Mouse (Mus musculus) bone marrow macrophage, adult 2 months (primary cell): ENCODE data around the gene Ppp1r12b. TPM values are rescaled to one million over a fixed set of nuclear protein-coding genes. Genes with fewer than 3 reads are reported as not detected.

ENCODE experiments used
- H3K27ac ChIP-seq: 2 replicates; pipeline ENCODE4 v1.5.1; 2012; ENCODE audit warnings: low read depth, low read length; ENCODE audit not compliant: insufficient read depth
- H3K4me1 ChIP-seq: 2 replicates; pipeline ENCODE4 v1.6.1; 2012; ENCODE audit warnings: low read length; ENCODE audit not compliant: control insufficient read depth, insufficient read depth
- H3K4me3 ChIP-seq: 2 replicates; pipeline ENCODE4 v1.5.1; 2012; ENCODE audit warnings: mild to moderate bottlenecking, low read length, moderate library complexity; ENCODE audit not compliant: insufficient read depth
- CTCF ChIP-seq: IDR thresholded peaks from 2 replicates; pipeline ENCODE4 v1.5.1; 2012; ENCODE audit warnings: low read depth, mild to moderate bottlenecking, low read length, moderate library complexity
- POLR2A ChIP-seq: IDR thresholded peaks from 2 replicates; pipeline ENCODE4 v1.6.1; 2012; ENCODE audit warnings: mild to moderate bottlenecking, low read depth, low read length, borderline replicate concordance
- polyA plus RNA-seq: library from polyadenylated mRNA; stranded (reverse); fragments of >200 nt; gene quantifications from 2 replicates; pipeline ENCODE4 v1.2.4, GENCODE M21; 2012; ENCODE audit not compliant: missing spikeins, insufficient read depth, insufficient read length

Gene Ppp1r12b
- polyA plus RNA-seq, 1 experiment = 4.6 TPM

GRCm38 (mm10) chr1:134947590-134947989 lies 8.2 kb downstream of the Ppp1r12b start:
- no peaks in the 10 kb centered on the region for H3K4me1 ChIP-seq
- TF ChIP-seq POLR2A (no peak), CTCF (no peak)
- no peak overlapping the region for H3K4me3 ChIP-seq
- H3K27ac ChIP-seq = no peak overlapping the region

- Histone ChIP-seq H3K4me3 (no peak overlapping the region), H3K4me1 (no peaks in the 10 kb centered on the region), H3K27ac (no peak overlapping the region)
- no peak for TF ChIP-seq CTCF
- no peak for TF ChIP-seq POLR2A
Observed at GRCm38 (mm10) chr1:134942898-134943297, 12.8 kb downstream of the Ppp1r12b start.

- TF ChIP-seq POLR2A = no peak
- TF ChIP-seq CTCF = no peak
- H3K27ac ChIP-seq = no peak overlapping the region
- no peaks in the 10 kb centered on the region for H3K4me1 ChIP-seq
- H3K4me3 ChIP-seq = no peak overlapping the region
Observed at GRCm38 (mm10) chr1:134940863-134941262, 14.9 kb downstream of the Ppp1r12b start.

GRCm38 (mm10) chr1:134938233-134938632 lies 17.5 kb downstream of the Ppp1r12b start:
- peaks cover 5% of the 10 kb centered on the region; the same call in 1 of the 2 replicates for H3K4me1 ChIP-seq
- TF ChIP-seq POLR2A = no peak
- TF ChIP-seq CTCF = no peak
- H3K4me3 ChIP-seq = no peak overlapping the region
- no peak overlapping the region for H3K27ac ChIP-seq

GRCm38 (mm10) chr1:134936335-134936734 lies 19.4 kb downstream of the Ppp1r12b start:
- Histone ChIP-seq H3K4me3 (no peak overlapping the region), H3K27ac (no peak overlapping the region), H3K4me1 (peaks cover 7% of the 10 kb centered on the region; the same call in 1 of the 2 replicates)
- TF ChIP-seq CTCF (no peak), POLR2A (no peak)

GRCm38 (mm10) chr1:134932431-134932830 lies 23.3 kb downstream of the Ppp1r12b start:
- Histone ChIP-seq H3K4me3 (no peak overlapping the region), H3K4me1 (peaks cover 7% of the 10 kb centered on the region; the same call in 1 of the 2 replicates)
- TF ChIP-seq CTCF (no peak), POLR2A (no peak)

GRCm38 (mm10) chr1:134919010-134919409 lies 36.7 kb downstream of the Ppp1r12b start:
- no peak for TF ChIP-seq POLR2A
- no peak for TF ChIP-seq CTCF
- Histone ChIP-seq H3K4me3 (no peak overlapping the region), H3K27ac (no peak overlapping the region), H3K4me1 (no peaks in the 10 kb centered on the region)

More at GRCm38 (mm10) chr1:134932431-134932830, 23.3 kb downstream of the Ppp1r12b start:
- H3K27ac ChIP-seq = no peak overlapping the region

- no peak overlapping the region for H3K4me3 ChIP-seq
- H3K4me1 ChIP-seq = peaks cover 3% of the 10 kb centered on the region
- no peak for TF ChIP-seq POLR2A
- no peak for TF ChIP-seq CTCF
- no peak overlapping the region for H3K27ac ChIP-seq
Observed at GRCm38 (mm10) chr1:134915421-134915820, 40.3 kb downstream of the Ppp1r12b start.

- Histone ChIP-seq H3K4me3 (no peak overlapping the region), H3K27ac (no peak overlapping the region), H3K4me1 (peaks cover 10% of the 10 kb centered on the region)
- TF ChIP-seq POLR2A (no peak), CTCF (no peak)
Observed at GRCm38 (mm10) chr1:134913535-134913934, 42.2 kb downstream of the Ppp1r12b start.

GRCm38 (mm10) chr1:134911892-134912291 lies 43.9 kb downstream of the Ppp1r12b start:
- TF ChIP-seq CTCF (no peak), POLR2A (no peak)
- no peak overlapping the region for H3K4me3 ChIP-seq

GRCm38 (mm10) chr1:134910037-134910436 lies 45.7 kb downstream of the Ppp1r12b start:
- no peak overlapping the region for H3K27ac ChIP-seq
- H3K4me3 ChIP-seq = no peak overlapping the region
- H3K4me1 ChIP-seq = peaks cover 10% of the 10 kb centered on the region
- TF ChIP-seq POLR2A (no peak), CTCF (no peak)

More at GRCm38 (mm10) chr1:134911892-134912291, 43.9 kb downstream of the Ppp1r12b start:
- H3K4me1 ChIP-seq = peaks cover 10% of the 10 kb centered on the region
- no peak overlapping the region for H3K27ac ChIP-seq
